Mouse (Mus musculus) urinary bladder, postnatal 25 days (tissue): ENCODE data around the gene Prnd.

ENCODE experiments used
- DNase-seq: peaks from one replicate; pipeline ENCODE4 v3.0.0; 2022; ENCODE audit warnings: low spot score

Gene Prnd

DNA sequence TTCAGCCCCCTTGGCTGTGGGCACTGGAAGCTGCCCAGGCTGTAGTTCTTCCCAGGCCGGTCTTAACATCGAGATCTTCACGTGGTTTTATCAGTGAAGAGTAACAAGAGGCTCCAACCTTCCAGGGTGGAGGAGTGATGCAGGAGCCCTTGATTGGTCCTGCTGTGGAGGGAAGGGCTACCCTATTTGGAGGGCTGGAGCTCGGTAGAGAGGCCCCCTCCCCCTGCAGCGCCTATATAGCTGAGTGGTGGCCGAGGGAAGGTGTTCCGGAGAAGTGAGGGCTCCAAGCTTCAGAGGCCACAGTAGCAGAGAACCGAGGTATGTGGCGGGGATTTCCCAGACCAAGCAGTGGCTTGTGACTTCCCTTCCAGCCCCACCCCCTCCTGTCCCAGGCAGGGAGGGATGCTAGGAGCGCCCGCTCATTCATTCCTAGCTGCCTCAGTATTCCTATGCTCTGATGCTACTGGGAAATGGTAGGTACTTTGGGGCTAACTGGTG, at the start of gene Prnd:
Prnd (plus strand) TSS at position 264 of the 498 bp plus-strand sequence.
- peak; percentile 1 for DNase-seq

DNA sequence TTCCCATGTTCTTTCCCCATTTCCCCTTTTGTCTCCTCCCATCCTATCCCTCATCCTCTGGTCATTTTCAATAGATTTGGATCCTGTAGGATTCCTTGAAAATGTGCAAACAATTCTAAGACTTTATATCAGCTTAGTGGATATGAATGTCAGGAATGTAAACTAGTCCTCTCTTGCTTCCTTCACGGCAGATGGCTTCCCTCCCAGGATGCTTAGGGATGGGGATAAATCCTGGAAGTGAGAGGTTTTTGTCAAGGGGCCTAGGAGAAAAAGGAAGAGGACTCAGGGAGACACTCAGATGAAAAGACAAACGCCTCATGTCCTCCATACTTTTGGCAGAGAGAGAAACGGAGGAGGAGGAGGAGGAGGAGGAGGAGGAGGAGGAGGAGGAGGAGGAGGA, 48.2 kb upstream of the Prnd start:
- no peak for DNase-seq

DNA sequence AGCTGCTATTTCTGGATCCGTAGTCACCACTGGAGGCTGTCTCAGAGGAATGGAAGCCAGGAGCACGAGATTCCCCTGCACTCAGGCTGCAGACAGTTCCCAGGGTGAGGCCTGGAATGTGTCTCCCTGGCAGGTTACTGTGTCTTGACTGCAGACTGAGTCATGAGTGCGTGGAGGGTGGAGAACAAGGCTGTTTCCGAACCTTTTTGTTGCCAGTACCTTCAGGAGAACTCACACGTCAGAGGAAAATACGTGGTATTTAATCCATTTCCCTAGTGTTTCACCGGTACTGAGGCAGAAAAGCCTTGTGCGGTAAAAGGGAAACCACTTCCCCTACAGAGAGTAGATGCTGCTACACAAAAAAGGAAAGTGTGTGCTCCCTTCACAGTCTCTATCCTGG, 47.8 kb upstream of the Prnd start:
- peak; percentile 35 for DNase-seq

DNA sequence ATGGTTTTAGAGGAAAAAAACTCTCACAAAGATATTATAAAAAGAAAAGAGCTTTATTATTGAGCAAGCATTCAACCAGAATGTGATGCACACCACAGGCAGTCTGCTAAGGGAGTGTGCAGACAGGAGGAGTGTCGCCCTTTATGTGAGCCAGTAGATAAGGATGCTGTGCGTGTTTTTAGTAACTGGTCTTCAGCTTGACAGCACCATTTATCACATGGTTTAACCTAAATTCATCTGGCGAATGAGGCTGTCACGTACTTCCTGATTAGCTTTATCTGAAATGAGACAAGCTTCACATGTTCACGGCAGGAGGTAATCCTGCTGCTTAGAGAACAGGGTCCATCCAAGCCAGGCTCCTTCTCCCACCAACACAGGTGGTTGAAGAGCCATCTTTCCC, 45.6 kb upstream of the Prnd start:
- no peak for DNase-seq

DNA sequence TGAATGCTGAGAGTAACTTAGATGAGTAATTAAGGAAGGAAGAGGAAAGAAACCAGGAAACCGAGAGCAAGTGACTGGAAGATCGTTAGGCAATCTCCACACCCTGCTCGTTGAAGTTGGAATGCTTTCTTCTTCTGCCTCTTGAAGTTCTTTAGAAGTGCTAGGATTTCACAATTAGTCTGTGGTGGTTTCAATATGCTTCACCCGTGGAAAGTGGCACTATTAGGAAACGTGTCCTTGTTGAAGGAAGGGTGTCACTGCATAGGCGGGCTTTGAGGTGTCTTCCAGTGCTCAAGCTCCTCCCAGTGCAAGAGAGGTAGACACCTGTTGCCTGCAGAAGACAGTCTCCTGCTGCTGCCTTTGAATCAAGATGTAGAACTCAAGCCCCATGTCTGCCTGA, 44.9 kb upstream of the Prnd start:
- DNase-seq: no peak

DNA sequence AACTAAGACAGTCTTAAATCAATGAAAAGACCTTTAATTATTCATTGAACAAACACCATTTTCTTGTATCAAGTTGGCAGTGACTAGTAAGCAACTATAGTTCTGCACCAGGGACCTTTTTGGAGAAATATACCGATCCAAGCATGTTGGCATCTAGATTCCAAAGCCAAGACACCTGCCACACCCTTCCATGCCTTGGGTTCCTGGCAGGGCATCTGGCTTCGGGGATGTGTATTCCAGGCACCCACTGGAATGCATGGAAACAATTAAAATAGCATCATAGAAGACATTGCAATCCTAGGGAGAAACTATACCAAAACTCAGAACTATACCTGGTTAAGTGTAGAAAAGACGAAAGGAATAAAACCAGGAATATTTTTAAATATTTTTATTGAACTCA, 44.4 kb upstream of the Prnd start:
- no peak for DNase-seq

DNA sequence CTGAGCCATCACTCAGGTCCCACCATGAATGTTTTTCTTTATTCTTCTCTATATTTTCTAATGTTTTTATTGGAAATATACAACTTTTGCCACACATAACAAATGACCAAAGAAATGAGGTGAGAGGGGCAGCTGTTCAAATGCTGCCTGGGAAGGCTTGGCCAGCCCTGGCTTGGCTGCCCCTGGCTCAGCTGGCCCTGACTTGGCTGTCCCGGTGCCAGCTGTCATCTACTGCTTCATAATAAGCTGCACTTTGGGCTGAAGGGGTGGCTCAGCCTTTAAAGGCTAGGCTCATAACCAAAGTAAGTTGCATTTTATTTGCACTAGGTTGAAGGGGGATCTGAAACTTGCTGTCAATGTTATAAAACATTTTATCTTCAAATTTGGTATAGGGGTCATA, 43.8 kb upstream of the Prnd start:
- no peak for DNase-seq

DNA sequence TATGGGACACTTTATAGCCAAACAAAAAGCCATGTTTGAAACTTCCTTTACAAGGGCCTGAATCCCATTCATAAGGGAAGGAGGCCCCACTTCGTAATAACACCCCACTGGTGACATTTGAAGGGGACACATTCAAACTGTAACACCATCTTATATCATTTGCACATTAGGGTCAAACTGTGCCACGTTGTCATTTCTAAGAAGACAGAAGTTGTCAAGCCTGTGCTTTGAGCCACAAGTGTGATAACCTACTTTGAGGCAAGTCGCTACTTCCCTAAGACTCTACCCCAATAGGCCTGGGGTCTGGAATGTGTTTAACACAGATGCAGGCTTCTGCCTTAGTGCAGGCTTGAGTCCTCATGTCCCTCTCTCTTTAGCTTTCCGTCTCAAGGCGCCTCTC, 43.4 kb upstream of the Prnd start:
- no peak for DNase-seq

DNA sequence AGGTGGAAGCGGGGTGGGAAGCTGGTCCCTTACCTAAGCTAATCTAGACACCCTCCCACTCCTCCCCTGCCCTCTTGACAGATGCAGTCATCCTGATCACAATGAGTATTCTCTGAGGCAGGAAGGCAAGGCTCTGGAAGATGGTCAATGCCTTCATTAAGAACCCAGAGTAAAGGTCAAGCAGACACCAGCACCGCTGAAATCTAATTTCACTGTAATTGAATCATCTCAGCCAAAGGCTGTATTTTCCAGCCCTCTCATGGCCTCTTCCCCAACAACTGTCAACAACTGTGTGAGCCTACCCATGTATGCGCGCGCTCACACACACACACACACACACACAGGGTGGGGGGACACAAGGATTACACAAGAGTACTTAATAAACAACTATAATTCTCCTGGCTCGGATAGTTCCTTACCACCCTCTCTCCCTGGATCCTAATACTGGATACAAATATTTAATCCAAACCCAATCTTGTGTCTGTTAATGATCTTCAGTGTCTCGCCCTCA, 42.3 kb upstream of the Prnd start:
- no peak for DNase-seq

DNA sequence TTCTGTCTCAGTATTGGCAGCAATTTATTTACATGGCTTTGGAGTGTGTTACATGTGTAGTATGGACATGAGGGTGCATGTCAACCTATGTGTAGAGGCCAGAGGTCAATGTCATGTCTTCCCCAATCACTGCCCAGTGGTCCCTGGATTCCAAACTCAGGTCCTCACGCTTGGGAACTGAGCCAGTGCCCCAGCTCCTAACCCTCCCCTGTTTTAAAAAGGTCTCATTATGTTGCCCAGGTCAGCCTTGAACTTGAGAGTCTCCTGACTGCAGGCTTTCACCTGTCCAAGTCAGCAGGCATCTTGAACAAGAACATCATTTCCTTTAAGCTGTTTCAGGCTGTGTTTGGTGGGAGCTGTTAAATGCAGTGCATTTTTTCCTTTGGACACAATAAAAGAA, 41.8 kb upstream of the Prnd start:
- DNase-seq: no peak

DNA sequence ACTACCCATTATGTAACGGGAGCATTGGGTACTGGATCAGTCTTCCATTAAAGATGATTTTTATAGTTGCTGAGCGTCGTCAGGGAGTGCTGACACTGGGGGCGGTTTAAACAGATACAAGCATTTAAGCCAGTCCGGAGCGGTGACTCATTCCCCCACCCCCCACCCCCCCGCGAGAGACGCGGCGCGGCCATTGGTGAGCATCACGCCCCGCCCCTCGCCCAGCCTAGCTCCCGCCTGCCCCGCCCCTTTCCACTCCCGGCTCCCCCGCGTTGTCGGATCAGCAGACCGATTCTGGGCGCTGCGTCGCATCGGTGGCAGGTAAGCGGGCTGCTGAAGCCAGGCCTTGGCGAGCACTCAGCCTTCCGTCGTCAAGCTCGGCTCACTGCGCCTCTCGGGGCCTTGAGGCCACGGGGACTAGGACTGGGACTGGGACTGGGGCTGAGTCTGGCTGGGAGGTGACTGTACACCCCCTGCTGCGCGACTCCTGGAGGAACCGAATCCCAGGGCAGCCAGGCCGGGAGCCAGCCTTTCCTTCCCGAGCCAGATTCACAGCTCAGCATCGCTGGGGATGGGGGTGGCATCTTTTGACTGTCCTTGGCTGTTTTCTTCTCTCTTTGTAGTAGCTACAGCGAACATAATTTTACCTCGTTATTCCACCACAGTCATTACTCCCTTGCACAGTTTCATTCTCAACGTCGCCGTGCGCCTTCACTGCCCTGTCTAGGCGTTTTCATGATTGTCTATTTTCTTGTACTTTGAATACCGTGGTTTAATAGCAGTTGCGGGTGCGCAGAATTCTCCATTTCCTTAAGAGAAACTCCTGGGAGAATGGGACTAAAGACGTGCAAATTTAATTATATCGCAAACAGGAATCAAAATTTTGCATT, 40.7 kb upstream of the Prnd start, which contains the start of the genes Prnp and Prn:
Prnp (plus strand) TSS at position 246 of the 890 bp plus-strand sequence.
Prn (plus strand) TSS at position 275 of the 890 bp plus-strand sequence.
- DNase-seq: peak; percentile 87

DNA sequence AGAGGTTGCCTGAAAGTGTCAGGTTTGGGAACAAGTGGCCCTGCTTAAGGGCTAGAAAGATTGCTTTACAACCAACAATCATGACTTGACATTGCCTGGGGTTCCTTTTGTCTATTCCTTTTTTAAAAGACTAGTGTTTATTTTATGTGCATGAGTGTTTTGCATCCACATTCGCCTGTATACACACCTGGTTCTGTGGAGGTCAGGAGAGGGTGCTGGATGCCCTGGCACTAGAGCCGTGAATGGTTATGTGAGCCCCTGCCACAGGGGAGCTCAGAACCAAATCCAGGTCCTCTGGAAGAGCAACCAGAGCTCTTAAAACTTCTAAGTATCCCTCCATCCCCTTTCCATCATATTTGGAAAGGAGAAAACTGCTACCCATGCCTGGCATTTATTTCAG, 39.8 kb upstream of the Prnd start:
- DNase-seq: no peak

DNA sequence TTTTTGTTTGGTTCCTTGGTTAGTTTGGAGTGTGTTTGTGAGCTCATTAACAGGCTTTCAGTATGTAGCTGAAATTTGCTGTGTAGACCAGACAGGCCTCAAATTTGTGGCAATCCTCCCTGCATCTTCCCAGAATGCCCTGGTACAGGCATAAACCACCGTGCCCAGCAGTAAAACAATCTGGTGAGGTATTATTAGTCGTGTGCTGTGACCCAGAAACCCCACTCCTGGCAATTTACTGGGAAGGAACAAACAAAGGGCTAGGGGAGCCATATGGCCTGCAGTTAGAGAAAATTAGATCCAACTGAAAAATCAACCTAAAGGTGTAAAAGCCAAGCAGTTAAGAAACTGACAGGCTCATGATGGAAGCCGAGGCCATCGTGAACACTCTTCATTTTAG, 39.3 kb upstream of the Prnd start:
- DNase-seq: no peak

DNA sequence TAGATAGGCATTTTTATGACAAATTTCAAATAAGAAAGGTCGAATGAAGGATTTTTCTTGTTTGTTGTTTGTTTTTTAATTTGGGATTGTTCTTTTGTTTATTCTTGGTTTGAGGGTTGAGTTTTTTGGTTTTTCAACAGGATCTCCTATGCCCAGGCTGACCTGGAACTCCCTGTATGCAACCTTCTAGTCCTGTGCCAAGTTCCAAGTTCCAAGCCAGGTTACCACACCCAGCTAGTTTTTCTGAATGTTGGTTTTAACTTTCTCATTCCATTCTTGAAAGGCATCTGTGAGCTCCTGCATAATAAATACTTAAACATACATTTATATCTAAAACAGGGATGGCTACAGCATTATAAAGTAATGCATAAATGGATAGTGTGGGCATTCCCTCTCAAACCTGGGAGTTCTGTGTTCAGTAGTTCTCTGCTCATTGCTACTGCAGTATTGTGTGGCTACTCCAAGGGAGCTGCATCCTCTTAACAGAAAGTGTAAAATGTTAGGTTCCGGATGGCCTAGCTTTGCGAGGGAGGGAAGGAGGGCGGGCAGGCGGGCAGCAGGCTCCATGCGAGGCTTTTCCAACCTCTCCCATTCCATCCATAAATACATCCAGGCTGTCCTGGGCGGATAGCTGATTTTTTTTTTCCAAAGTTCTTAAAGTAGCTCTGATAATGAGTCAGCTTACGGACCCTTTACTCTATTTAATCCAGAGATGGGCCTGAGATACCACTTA, 38.0 kb upstream of the Prnd start:
- DNase-seq: no peak

DNA sequence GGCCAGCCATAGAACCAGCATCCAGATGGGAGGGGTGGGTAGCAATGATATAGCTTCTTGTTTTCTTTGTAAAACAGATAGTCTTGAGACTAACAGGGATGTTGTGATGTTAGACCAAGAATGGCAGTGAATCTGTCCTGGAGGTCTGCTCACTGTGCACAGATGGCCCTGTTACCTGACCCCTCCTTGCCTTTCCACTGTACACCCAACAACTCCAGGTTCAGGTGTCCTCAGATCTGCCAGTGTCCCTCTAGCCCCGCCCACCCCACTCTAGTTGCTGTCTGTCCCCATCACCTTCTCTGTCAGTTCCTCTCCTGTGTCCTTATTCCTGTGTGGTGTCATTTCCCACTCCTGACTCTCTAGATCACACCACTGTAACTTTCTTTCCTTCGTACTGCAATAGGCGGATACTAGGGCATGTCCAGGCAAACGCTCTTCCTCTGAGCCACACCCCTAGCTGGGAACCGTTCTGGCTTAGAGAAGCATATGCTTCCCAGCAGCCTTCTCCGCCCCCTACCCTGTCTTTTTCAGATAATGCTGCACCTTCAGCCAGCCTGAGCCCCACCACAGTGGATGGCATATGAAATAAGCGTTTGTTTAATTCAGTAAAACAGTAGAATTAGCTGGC, 18.3 kb upstream of the Prnd start:
- DNase-seq: no peak

DNA sequence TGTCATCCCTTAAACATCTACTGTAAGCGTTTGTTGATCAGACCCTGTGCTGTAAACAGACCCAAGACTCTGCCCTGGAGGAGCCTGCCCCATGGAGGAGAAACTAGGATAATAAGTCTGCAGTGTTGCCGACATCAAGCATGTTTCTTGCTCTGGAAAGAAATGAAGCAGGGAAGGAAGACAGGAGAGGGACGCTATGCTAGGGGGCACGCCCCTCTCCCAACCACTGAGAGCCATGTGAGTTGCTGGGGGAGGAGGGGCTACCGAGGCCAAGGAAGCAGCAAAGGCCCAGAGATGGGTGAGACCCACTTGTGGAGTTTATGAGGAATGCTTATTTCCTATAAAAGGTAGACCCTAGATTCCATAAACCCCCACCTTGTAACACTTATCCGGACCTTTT, 17.6 kb upstream of the Prnd start:
- DNase-seq: no peak

DNA sequence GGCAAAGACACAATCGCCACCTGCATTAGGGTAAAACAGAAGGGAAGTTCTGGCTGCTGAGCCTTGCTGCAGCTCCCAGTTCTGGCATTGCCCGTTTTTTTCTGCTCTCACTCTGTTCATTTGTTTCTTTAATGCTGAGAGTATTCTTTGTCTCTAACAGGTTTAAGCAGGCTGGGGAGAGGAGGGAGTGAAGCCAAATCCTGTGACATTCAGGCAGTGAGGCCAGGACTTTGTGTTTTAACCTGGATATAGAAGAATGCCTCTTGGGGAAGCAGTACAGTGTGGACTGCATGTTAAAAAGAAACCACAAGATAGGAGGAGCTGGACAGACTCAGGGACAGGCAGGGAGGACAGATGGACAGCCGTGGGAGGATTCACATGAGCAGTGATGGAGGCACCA, 17.1 kb upstream of the Prnd start:
- no peak for DNase-seq

DNA sequence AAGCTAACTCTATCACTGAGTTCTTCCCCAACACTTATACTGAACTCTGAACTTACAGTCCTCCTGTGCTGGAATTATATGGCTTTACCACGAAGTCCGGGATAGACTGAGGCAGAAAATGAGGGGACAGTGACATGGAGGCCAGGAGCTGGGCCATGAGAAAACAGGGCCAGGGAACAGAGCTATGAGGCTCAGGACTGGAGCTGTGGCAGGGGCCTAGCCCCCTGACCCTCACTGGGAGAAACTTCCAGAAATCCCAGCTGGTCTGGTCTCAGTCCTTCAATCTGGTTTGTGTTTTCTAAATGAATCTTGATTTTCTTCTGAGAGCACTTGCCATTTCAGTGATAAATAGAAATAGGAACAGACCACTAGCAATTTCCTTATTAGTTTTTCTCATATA, 16.4 kb upstream of the Prnd start:
- DNase-seq: no peak

DNA sequence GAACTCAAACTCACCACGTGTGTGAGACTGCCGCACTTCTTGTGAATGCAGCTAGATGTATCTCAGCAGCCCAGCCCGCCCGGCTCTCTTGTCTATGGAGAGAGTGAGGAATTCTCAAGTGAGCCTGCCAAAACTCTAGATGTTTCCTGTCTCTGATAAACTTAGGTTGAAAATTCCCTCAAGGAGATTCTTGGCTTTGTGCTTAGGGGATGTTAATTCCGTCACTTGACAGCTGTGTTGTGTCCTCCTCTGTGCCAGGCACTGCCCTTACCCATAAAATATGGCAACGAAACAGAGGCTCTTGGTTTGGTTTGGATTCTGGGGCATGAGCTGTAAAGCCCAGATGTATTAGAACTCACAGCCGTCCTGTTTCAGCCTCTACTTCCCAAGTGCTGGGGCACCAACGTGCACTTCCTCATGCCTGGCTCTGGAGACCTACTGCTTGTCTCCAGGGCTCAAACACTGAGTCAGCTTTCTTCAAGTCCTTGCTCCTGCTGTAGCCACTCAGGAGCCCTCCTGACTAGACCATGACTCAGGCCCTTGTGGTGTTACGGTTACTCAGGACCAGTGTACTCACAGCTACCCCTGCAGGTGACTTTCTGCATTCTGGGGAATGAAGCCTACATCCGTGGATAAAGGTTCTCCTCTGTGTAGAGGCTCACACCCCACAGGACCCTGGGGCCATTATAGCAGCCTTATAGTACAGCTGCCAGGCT, 15.1 kb upstream of the Prnd start:
- no peak for DNase-seq

DNA sequence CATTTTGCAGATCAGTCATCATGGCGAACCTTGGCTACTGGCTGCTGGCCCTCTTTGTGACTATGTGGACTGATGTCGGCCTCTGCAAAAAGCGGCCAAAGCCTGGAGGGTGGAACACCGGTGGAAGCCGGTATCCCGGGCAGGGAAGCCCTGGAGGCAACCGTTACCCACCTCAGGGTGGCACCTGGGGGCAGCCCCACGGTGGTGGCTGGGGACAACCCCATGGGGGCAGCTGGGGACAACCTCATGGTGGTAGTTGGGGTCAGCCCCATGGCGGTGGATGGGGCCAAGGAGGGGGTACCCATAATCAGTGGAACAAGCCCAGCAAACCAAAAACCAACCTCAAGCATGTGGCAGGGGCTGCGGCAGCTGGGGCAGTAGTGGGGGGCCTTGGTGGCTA, 14.3 kb upstream of the Prnd start:
- DNase-seq: no peak

DNA sequence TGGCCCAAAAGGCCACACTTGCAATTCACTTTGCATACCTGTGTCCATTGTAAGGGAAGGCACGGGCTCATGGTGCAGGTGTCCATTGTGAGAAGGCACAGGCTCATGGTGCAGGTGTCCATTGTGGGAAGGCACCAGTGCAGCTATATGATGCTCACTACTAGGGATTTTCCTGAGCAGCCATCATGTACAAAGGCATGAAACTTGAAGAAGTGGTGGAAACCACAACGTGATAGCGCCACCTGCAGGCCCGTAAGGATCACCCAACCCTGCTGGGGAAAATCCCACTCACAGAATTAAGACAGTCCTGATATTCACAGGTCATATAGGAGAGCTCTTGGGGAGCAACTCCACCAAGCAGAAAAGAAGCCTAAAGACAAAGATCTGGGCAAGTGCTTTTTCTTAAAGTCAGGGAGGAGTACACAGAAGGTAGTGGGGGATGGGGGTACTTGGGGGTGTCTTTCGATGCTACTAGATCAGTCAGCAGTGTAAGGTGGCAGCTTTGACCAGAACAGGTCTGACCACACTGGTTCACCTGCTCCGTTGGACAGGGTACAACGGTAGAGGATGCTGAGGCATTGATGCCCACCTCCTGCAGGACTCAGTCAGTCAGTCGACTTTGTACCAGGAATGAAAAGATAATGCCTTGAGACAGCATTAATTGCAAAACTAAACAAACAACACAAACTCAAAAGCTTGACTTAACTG, 11.1 kb upstream of the Prnd start:
- DNase-seq: peak; percentile 39
